ENCODE assay signal across 29 mouse cellular contexts in the genomic region with DNA sequence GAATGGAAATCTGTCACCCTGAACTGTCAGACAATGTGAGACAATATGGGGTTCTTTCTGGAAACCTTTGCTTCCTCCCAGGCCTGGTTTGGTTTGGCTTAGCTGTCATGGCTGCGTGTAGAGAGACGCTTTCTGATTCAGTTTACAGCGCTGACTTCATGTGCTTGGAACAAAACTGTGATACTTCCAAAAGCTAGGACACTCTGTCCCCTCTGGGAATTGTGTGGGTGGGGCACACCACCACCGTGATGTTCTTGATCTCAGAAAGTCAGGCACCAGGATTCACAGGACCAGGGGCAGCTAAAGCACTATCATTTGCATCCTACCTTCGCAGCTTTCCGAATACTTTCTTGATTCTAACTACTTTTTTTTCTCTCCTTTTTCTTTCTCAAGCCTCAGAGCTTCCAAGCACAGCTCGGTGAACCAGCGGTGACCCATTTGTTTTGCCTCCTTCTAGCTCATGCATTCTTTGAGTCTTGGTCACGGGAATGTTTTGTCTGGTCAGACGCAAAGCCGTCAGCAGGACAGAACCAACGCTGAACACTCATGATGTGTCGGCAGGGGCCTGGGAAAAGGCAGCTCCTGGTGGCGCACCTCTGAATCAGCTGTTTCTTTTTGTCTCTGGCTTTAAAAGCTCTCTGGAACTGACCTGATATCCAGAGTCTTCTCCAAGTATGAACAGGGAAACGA. TPM values are rescaled to one million over a fixed set of nuclear protein-coding genes. Genes with fewer than 3 reads are reported as not detected.
DNase-seq lines count a peak whose midpoint lies in the region; ATAC-seq and TF ChIP-seq lines count a peak whose summit lies in the region.
"Had no signal": no experiment of that assay in that cellular context is flagged by ENCODE, and none has a peak within 500 bp of the region (broad histone marks: within the 10 kb centered on the region; RNA-seq: fewer than 3 reads in every experiment).

No protein-coding gene starts in this region.

- no peaks in the 10 kb centered on the region for H3K79me3 ChIP-seq in C2C12 (ENCODE audit: low read depth)

- H3ac ChIP-seq in C2C12 (ENCODE audit: control insufficient read depth, insufficient read length, low read depth), result no peak overlapping the region

- TF ChIP-seq EP300 in lung, postnatal 0 days (IDR thresholded peaks at IDR 0.05), result no peak

- no peaks in the 10 kb centered on the region for H3K27me3 ChIP-seq in lung, postnatal 0 days (replicated peaks; ENCODE audit: insufficient read depth, low read length)
- no peaks in the 10 kb centered on the region for H3K27me3 ChIP-seq in C2C12 (ENCODE audit: control insufficient read depth, insufficient read depth, insufficient read length)
- no peaks in the 10 kb centered on the region for H3K27me3 ChIP-seq in midbrain, embryonic 14.5 days (ENCODE audit: control insufficient read depth, insufficient read depth, low read length)
- H3K27me3 ChIP-seq: forebrain, embryonic 13.5 days; hindbrain, embryonic 13.5 days; midbrain, embryonic 12.5 days had no signal

- H3K9ac ChIP-seq in lung, postnatal 0 days (replicated peaks; ENCODE audit: low read depth), result no peak overlapping the region
- H3K9ac ChIP-seq in midbrain, embryonic 14.5 days (replicated peaks; ENCODE audit: low read length), result no peak overlapping the region
- H3K9ac ChIP-seq: forebrain, embryonic 13.5 days; hindbrain, embryonic 13.5 days; midbrain, embryonic 12.5 days had no signal

- no peaks in the 10 kb centered on the region for H3K79me2 ChIP-seq in C2C12 (ENCODE audit: control insufficient read depth, insufficient read depth)

- no peak overlapping the region for H3K4me2 ChIP-seq in lung, postnatal 0 days (replicated peaks; ENCODE audit: low read depth, low read length)
- no peak overlapping the region for H3K4me2 ChIP-seq in midbrain, embryonic 14.5 days (ENCODE audit: low read length)
- H3K4me2 ChIP-seq: forebrain, embryonic 13.5 days; hindbrain, embryonic 13.5 days; midbrain, embryonic 12.5 days had no signal

- no peak for TF ChIP-seq CTCF in lung, postnatal 0 days (IDR thresholded peaks at IDR 0.05)
- TF ChIP-seq CTCF in C2C12 (IDR thresholded peaks at IDR 0.05; ENCODE audit: control insufficient read depth, insufficient read depth, insufficient read length), result no peak

- no peaks in the 10 kb centered on the region for H3K4me1 ChIP-seq in lung, postnatal 0 days (ENCODE audit: insufficient read depth, low read depth, low read length)
- no peaks in the 10 kb centered on the region for H3K4me1 ChIP-seq in midbrain, embryonic 14.5 days (ENCODE audit: control insufficient read depth, insufficient read depth, low read length)
- H3K4me1 ChIP-seq: forebrain, embryonic 13.5 days; hindbrain, embryonic 13.5 days; midbrain, embryonic 12.5 days had no signal

- peak; percentile 93 for DNase-seq in heart, adult 11 months
- DNase-seq in heart, postnatal 25 days (ENCODE audit: low spot score), result no peak
- no peak for DNase-seq in lung, postnatal 0 days (ENCODE audit: low spot score)
- DNase-seq in lung, postnatal 25 days (ENCODE audit: low spot score), result no peak
- DNase-seq in fibroblast of lung, adult 2 months (ENCODE audit: low read depth), result peak; percentile 81
- no peak for DNase-seq in midbrain, embryonic 14.5 days
- no peak for DNase-seq in retina, embryonic 14.5 days (ENCODE audit: low spot score)
- DNase-seq: adrenal gland, postnatal 36 days; B cell, adult 2 months; cerebellum, adult 11-12 months; cerebellum, postnatal 10 days; gastrocnemius, postnatal 10 days; kidney, adult 18-20 months; kidney, postnatal 25 days; thymus, adult 2 months; thymus, postnatal 4 days had no signal

- no peak overlapping the region for H3K27ac ChIP-seq in lung, postnatal 0 days (ENCODE audit: low read length)
- no peak overlapping the region for H3K27ac ChIP-seq in midbrain, embryonic 14.5 days (replicated peaks; ENCODE audit: low read depth, low read length)
- H3K27ac ChIP-seq: forebrain, embryonic 13.5 days; hindbrain, embryonic 13.5 days; layer of hippocampus, adult 2 months; midbrain, embryonic 12.5 days had no signal

- intact Hi-C loops in heart, postnatal 25 days (cut with DNase I), result no loop called here

- 62% methylated on average over 15 of the region's 15 CpGs for WGBS in lung, postnatal 0 days
- 71% methylated on average over 15 of the region's 15 CpGs for WGBS in midbrain, embryonic 14.5 days

- ATAC-seq in lung, postnatal 0 days, result peak; percentile 66
- no peak for ATAC-seq in midbrain, embryonic 14.5 days (ENCODE audit: low FRiP score, low TSS enrichment)
- ATAC-seq: forebrain, embryonic 13.5 days had no signal

- H3K36me3 ChIP-seq in lung, postnatal 0 days (ENCODE audit: insufficient read depth, low read length), result no peaks in the 10 kb centered on the region
- no peaks in the 10 kb centered on the region for H3K36me3 ChIP-seq in C2C12 (ENCODE audit: control insufficient read depth, insufficient read depth)
- H3K36me3 ChIP-seq in midbrain, embryonic 14.5 days (ENCODE audit: control insufficient read depth, insufficient read depth, low read length), result no peaks in the 10 kb centered on the region
- H3K36me3 ChIP-seq: hindbrain, embryonic 13.5 days; midbrain, embryonic 12.5 days had no signal

- H3K9me3 ChIP-seq in lung, postnatal 0 days (ENCODE audit: low read length), result no peaks in the 10 kb centered on the region
- H3K9me3 ChIP-seq in midbrain, embryonic 14.5 days (ENCODE audit: control insufficient read depth, low read length), result peaks cover 4% of the 10 kb centered on the region; the same call in 1 of the 2 replicates
- H3K9me3 ChIP-seq: forebrain, embryonic 13.5 days; hindbrain, embryonic 13.5 days; midbrain, embryonic 12.5 days had no signal

- no peak overlapping the region for H3K4me3 ChIP-seq in lung, postnatal 0 days (ENCODE audit: low read depth, low read length)
- no peak overlapping the region for H3K4me3 ChIP-seq in C2C12 (ENCODE audit: insufficient read depth, poor library complexity, severe bottlenecking)
- H3K4me3 ChIP-seq in midbrain, embryonic 14.5 days (replicated peaks; ENCODE audit: low read depth, low read length), result no peak overlapping the region
- H3K4me3 ChIP-seq: forebrain, embryonic 13.5 days; hindbrain, embryonic 13.5 days; layer of hippocampus, adult 2 months; midbrain, embryonic 12.5 days had no signal

TF ChIP-seq in C2C12, 6 proteins besides CTCF, POLR2A, EP300 and RAD21:
- peak; percentile 10 for TF ChIP-seq MAX (IDR thresholded peaks at IDR 0.05)
- peak; percentile 33 for TF ChIP-seq FOSL1 (IDR thresholded peaks at IDR 0.05; ENCODE audit: insufficient read depth, low read length, poor library complexity, severe bottlenecking)
- no peak for TF ChIP-seq CEBPB (IDR thresholded peaks at IDR 0.05; ENCODE audit: low read depth)
- TF ChIP-seq USF1 (IDR thresholded peaks at IDR 0.05; ENCODE audit: low read depth), result no peak
- peak; percentile 48 for TF ChIP-seq MYOD1 (IDR thresholded peaks at IDR 0.05; ENCODE audit: control insufficient read depth, insufficient read length, low read depth)
- TF ChIP-seq MYOG (IDR thresholded peaks at IDR 0.05; ENCODE audit: control insufficient read depth, extremely low read depth, insufficient read length), result no peak

RNA-seq across cellular contexts. Expression of gene Htr1d, which starts 18.2 kb away (rescaled TPM):
- total RNA-seq in heart, postnatal 25 days (2021), result not detected
- 0.10 TPM in 1 of 2 replicates, not detected in the other for polyA plus RNA-seq in lung, postnatal 0 days (2015; fragmentation: Nextera tagmentation; extraction: Ambion mirVana)
- polyA plus RNA-seq in C2C12 (2012; fragmentation: generic; extraction: Trizol), result 0.06 TPM
- 0.86 and 1.3 TPM in 2 replicates for polyA plus RNA-seq in midbrain, embryonic 14.5 days (2014; fragmentation: Nextera tagmentation; extraction: Ambion mirVana)
- total RNA-seq: heart, adult 8-10 months; heart, postnatal 10 days; liver, adult 2 months; megakaryocyte, adult 5-6 weeks; MEL; monocyte, adult 5-6 weeks had no signal
- polyA plus RNA-seq: liver, embryonic 16.5 days; lung, embryonic 16.5 days had no signal

RNA-seq across cellular contexts. Expression of gene 6030445D17Rik, which starts 20.6 kb away (rescaled TPM):
- under 1 TPM; 0.23 to 0.53 TPM for total RNA-seq in heart, postnatal 25 days (2021)
- 0.36 and 0.78 TPM in 2 replicates for polyA plus RNA-seq in lung, postnatal 0 days (2015; fragmentation: Nextera tagmentation; extraction: Ambion mirVana)
- polyA plus RNA-seq in C2C12 (2012; fragmentation: generic; extraction: Trizol), result 0.46 TPM
- polyA plus RNA-seq in midbrain, embryonic 14.5 days (2014; fragmentation: Nextera tagmentation; extraction: Ambion mirVana), result 0.12 and 0.16 TPM in 2 replicates
- total RNA-seq: monocyte, adult 5-6 weeks had no signal
- polyA plus RNA-seq: forebrain, embryonic 13.5 days had no signal

RNA-seq across cellular contexts. Expression of gene Luzp1, which starts 28.1 kb away (rescaled TPM):
- 10 to 100 TPM; 43.4 to 50.2 TPM for total RNA-seq in heart, postnatal 25 days (2021)
- polyA plus RNA-seq in lung, postnatal 0 days (2015; fragmentation: Nextera tagmentation; extraction: Ambion mirVana), result 109 and 110 TPM in 2 replicates
- polyA plus RNA-seq in C2C12 (2012; fragmentation: generic; extraction: Trizol), result 16.1 TPM
- 40.1 and 40.2 TPM in 2 replicates for polyA plus RNA-seq in midbrain, embryonic 14.5 days (2014; fragmentation: Nextera tagmentation; extraction: Ambion mirVana)

Comparison
In these comparisons a context has a peak if more than half of its experiments do, and no peak if none do; other contexts are left out.
1. DNase-seq: peak in heart, adult 11 months (single experiment) and fibroblast of lung, adult 2 months (single experiment); none in heart, postnatal 25 days (single experiment), lung, postnatal 0 days (single experiment), lung, postnatal 25 days (single experiment), midbrain, embryonic 14.5 days (single experiment) and retina, embryonic 14.5 days (single experiment).